22 mouse cellular contexts compared by ENCODE assay signal in the genomic region with DNA sequence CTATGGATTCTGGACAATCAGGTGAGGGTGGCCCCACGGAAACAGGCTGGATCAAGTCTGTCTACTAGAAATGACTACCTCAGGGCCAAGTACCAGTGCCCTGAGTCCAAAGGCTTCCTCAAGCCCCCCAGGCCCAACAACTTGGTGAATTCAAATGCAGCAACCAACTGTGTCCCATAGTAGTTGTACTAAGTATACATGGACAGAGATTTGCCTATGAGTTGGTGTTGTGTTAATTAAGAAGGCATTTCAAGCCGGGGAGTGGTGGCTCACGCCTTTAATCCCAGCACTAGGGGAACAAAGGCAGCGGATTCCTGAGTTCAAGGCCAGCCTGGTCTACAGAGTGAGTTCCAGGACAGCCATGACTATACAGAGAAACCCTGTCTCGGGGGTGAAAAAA.
"Had no signal": no experiment of that assay in that cellular context is flagged by ENCODE, and none has a peak within 500 bp of the region (broad histone marks: within the 10 kb centered on the region; RNA-seq: fewer than 3 reads in every experiment).

No protein-coding gene starts in this region.

- H3K4me2 ChIP-seq: limb, embryonic 12.5 days; limb, embryonic 15.5 days; liver, embryonic 11.5 days; lung, embryonic 14.5 days; midbrain, embryonic 11.5 days; neural tube, embryonic 12.5 days; neural tube, embryonic 15.5 days had no signal

- DNase-seq: kidney, adult 18-20 months; kidney, adult 9 months; kidney, postnatal 14 days; kidney, postnatal 4 days; layer of hippocampus, postnatal 36 days; left cerebral cortex, postnatal 4 days; liver, postnatal 0 days; lung, embryonic 14.5 days; lung, postnatal 10 days; lung, postnatal 4 days; midbrain, embryonic 14.5 days; right cerebral cortex, adult 18-20 months; right cerebral cortex, postnatal 14 days; right cerebral cortex, postnatal 4 days; thymus, postnatal 25 days had no signal

- H3K36me3 ChIP-seq: limb, embryonic 12.5 days; limb, embryonic 15.5 days; neural tube, embryonic 12.5 days; neural tube, embryonic 15.5 days had no signal

- ATAC-seq: liver, postnatal 0 days had no signal

- H3K9me3 ChIP-seq: limb, embryonic 12.5 days; limb, embryonic 15.5 days; neural tube, embryonic 12.5 days; neural tube, embryonic 15.5 days had no signal

- H3K9ac ChIP-seq: limb, embryonic 12.5 days; limb, embryonic 15.5 days; liver, embryonic 14.5 days; liver, postnatal 0 days; lung, embryonic 14.5 days; neural tube, embryonic 12.5 days; neural tube, embryonic 15.5 days had no signal

- H3K27me3 ChIP-seq: limb, embryonic 12.5 days; limb, embryonic 15.5 days; neural tube, embryonic 12.5 days; neural tube, embryonic 15.5 days had no signal

- H3K27ac ChIP-seq: limb, embryonic 12.5 days; limb, embryonic 15.5 days; liver, embryonic 14.5 days; neural tube, embryonic 12.5 days; neural tube, embryonic 15.5 days had no signal

- H3K4me3 ChIP-seq: limb, embryonic 12.5 days; limb, embryonic 15.5 days; neural tube, embryonic 12.5 days; neural tube, embryonic 15.5 days had no signal
